In genomic region chr19:46452052-46452827, GRCm38 (mm10) we compare ENCODE assay signal across 10 mouse cellular contexts. TPM values are rescaled to one million over a fixed set of nuclear protein-coding genes. Genes with fewer than 3 reads are reported as not detected.
DNase-seq lines count a peak whose midpoint lies in the region; ATAC-seq and TF ChIP-seq lines count a peak whose summit lies in the region.
"Had no signal": no experiment of that assay in that cellular context is flagged by ENCODE, and none has a peak within 500 bp of the region (broad histone marks: within the 10 kb centered on the region; RNA-seq: fewer than 3 reads in every experiment).

No protein-coding gene starts in this region.

- H3K27ac ChIP-seq in embryonic facial prominence, embryonic 10.5 days (replicated peaks), result peak overlapping the region; percentile 60
- H3K27ac ChIP-seq in heart, embryonic 12.5 days (ENCODE audit: poor library complexity, severe bottlenecking), result peak overlapping the region; percentile 29; the same call in 1 of the 2 replicates
- 0 out of 2 replicates have a peak overlapping the region, but pooled peaks have one; percentile 42 for H3K27ac ChIP-seq in lung, embryonic 14.5 days (ENCODE audit: low read depth)
- H3K27ac ChIP-seq: liver, embryonic 15.5 days had no signal

- no peak overlapping the region for H3K4me3 ChIP-seq in embryonic facial prominence, embryonic 10.5 days
- H3K4me3 ChIP-seq in heart, embryonic 12.5 days, result no peak overlapping the region
- H3K4me3 ChIP-seq in lung, embryonic 14.5 days (ENCODE audit: low read depth, low read length), result no peak overlapping the region
- H3K4me3 ChIP-seq: liver, embryonic 15.5 days had no signal

- ATAC-seq in cerebellum, adult (ENCODE audit: insufficient number of reproducible peaks, low FRiP score, low TSS enrichment), result no peak; the same call in 1 of the 2 replicates
- ATAC-seq in heart, embryonic 12.5 days (ENCODE audit: insufficient number of reproducible peaks, low FRiP score), result no peak
- ATAC-seq in lung, embryonic 14.5 days (ENCODE audit: insufficient read depth), result no peak
- ATAC-seq: Patski had no signal

- peak; percentile 53 for DNase-seq in cerebellum, adult 11 months
- peak; percentile 75 for DNase-seq in R1 (ENCODE audit: low read depth, low spot score)
- peak; percentile 60 for DNase-seq in embryonic facial prominence, embryonic 10.5 days (ENCODE audit: low spot score)
- DNase-seq in kidney, postnatal 36 days, result peak; percentile 64 to 66
- DNase-seq in lung, embryonic 14.5 days, result peak; percentile 75
- DNase-seq in right cerebral cortex, adult 2 months (ENCODE audit: low spot score in 2 of 2), result peak; percentile 53

- peak; percentile 92 for TF ChIP-seq CTCF in lung, embryonic 14.5 days (IDR thresholded peaks at IDR 0.05; ENCODE audit: low read depth)

- no peak overlapping the region for H3K4me2 ChIP-seq in heart, embryonic 12.5 days
- no peak overlapping the region for H3K4me2 ChIP-seq in lung, embryonic 14.5 days
- H3K4me2 ChIP-seq: liver, embryonic 15.5 days had no signal

- peak overlapping the region; percentile 26; the same call in 1 of the 2 replicates for H3K9ac ChIP-seq in heart, embryonic 12.5 days
- no peak overlapping the region for H3K9ac ChIP-seq in lung, embryonic 14.5 days
- H3K9ac ChIP-seq: liver, embryonic 15.5 days had no signal

- H3K27me3 ChIP-seq in embryonic facial prominence, embryonic 10.5 days (replicated peaks; ENCODE audit: low read depth, poor library complexity, severe bottlenecking), result no peaks in the 10 kb centered on the region
- H3K27me3 ChIP-seq in heart, embryonic 12.5 days (replicated peaks), result no peaks in the 10 kb centered on the region
- H3K27me3 ChIP-seq in lung, embryonic 14.5 days (ENCODE audit: insufficient read depth, low read length), result no peaks in the 10 kb centered on the region
- H3K27me3 ChIP-seq: liver, embryonic 15.5 days; Patski had no signal

- H3K9me3 ChIP-seq in embryonic facial prominence, embryonic 10.5 days, result no peaks in the 10 kb centered on the region
- H3K9me3 ChIP-seq in heart, embryonic 12.5 days (replicated peaks), result no peaks in the 10 kb centered on the region
- no peaks in the 10 kb centered on the region for H3K9me3 ChIP-seq in lung, embryonic 14.5 days (ENCODE audit: low read depth, low read length)
- H3K9me3 ChIP-seq: liver, embryonic 15.5 days had no signal

- peaks cover 70% of the 10 kb centered on the region for H3K36me3 ChIP-seq in embryonic facial prominence, embryonic 10.5 days (replicated peaks)
- H3K36me3 ChIP-seq in heart, embryonic 12.5 days, result peaks cover 16% of the 10 kb centered on the region
- peaks cover 45% of the 10 kb centered on the region; the same call in 1 of the 2 replicates for H3K36me3 ChIP-seq in lung, embryonic 14.5 days (ENCODE audit: insufficient read depth)

- WGBS in embryonic facial prominence, embryonic 10.5 days, result 47% methylated on average over 10 of the region's 10 CpGs
- WGBS in heart, embryonic 12.5 days, result 38% methylated on average over 10 of the region's 10 CpGs
- WGBS in lung, embryonic 14.5 days, result 47% methylated on average over 10 of the region's 10 CpGs

- peaks cover 79% of the 10 kb centered on the region for H3K4me1 ChIP-seq in embryonic facial prominence, embryonic 10.5 days
- H3K4me1 ChIP-seq in heart, embryonic 12.5 days (replicated peaks), result peaks cover 76% of the 10 kb centered on the region
- H3K4me1 ChIP-seq in lung, embryonic 14.5 days (ENCODE audit: insufficient read depth), result peaks cover 38% of the 10 kb centered on the region

RNA-seq across cellular contexts. Expression of gene Trim8, which starts 49.3 kb away (rescaled TPM):
- polyA plus RNA-seq in embryonic facial prominence, embryonic 10.5 days (2016; fragmentation: Nextera tagmentation; extraction: Ambion mirVana), result 19.5 and 20.9 TPM in 2 replicates
- 24.1 and 24.2 TPM in 2 replicates for polyA plus RNA-seq in heart, embryonic 12.5 days (2016; fragmentation: Nextera tagmentation; extraction: Ambion mirVana)
- polyA plus RNA-seq in lung, embryonic 14.5 days (2014; fragmentation: Nextera tagmentation; extraction: Ambion mirVana), result 28.3 and 31.0 TPM in 2 replicates

RNA-seq across cellular contexts. Expression of gene Sufu, which starts 55.5 kb away (rescaled TPM):
- 50.5 and 53.4 TPM in 2 replicates for polyA plus RNA-seq in embryonic facial prominence, embryonic 10.5 days (2016; fragmentation: Nextera tagmentation; extraction: Ambion mirVana)
- 24.1 and 27.2 TPM in 2 replicates for polyA plus RNA-seq in heart, embryonic 12.5 days (2016; fragmentation: Nextera tagmentation; extraction: Ambion mirVana)
- 41.3 and 47.5 TPM in 2 replicates for polyA plus RNA-seq in lung, embryonic 14.5 days (2014; fragmentation: Nextera tagmentation; extraction: Ambion mirVana)

RNA-seq across cellular contexts. Expression of gene Actr1a, which starts 56.7 kb away (rescaled TPM):
- polyA plus RNA-seq in embryonic facial prominence, embryonic 10.5 days (2016; fragmentation: Nextera tagmentation; extraction: Ambion mirVana), result 164 and 170 TPM in 2 replicates
- polyA plus RNA-seq in heart, embryonic 12.5 days (2016; fragmentation: Nextera tagmentation; extraction: Ambion mirVana), result 118 and 120 TPM in 2 replicates
- 148 and 149 TPM in 2 replicates for polyA plus RNA-seq in lung, embryonic 14.5 days (2014; fragmentation: Nextera tagmentation; extraction: Ambion mirVana)
